Mouse (Mus musculus): Measurements from ENCODE around the gene Snx29.

Snx29 gene

DNA sequence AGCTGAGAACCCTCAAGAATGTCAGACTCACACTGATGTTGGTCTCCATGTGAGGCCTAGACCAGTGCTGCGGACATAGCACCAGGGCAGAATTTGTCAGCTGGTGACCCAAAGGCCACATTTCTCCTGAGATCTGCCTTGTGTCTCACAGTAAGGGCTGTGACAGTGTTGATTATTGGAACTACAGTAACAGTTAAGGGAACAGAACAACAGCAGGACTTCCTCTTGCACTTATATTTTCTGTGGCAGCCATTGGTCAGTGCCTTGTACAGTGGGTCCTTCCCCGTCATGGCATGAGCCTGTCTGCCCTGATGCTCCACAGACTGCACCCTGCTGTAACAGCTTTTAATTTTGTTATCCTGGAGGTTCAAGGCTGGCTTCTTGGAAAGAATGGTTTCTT, 403.2 kb downstream of the Snx29 start:
- H3K4me3 ChIP-seq (replicated peaks; ENCODE audit: low read length), result no peak overlapping the region
- peaks cover 19% of the 10 kb centered on the region for H3K4me1 ChIP-seq (replicated peaks; ENCODE audit: low read depth, low read length)
- H3K36me3 ChIP-seq (ENCODE audit: insufficient read depth, low read length), result no peaks in the 10 kb centered on the region
- H3K9me3 ChIP-seq (ENCODE audit: low read length), result no peaks in the 10 kb centered on the region
- H3K27me3 ChIP-seq (ENCODE audit: insufficient read depth, low read length), result no peaks in the 10 kb centered on the region
- no peak for TF ChIP-seq NANOG (IDR thresholded peaks at IDR 0.05; ENCODE audit: borderline replicate concordance, low read length)
- no peak for TF ChIP-seq CTCF (conservative IDR thresholded peaks at IDR 0.05; ENCODE audit: low read length)

- Histone ChIP-seq H3K27me3 (ENCODE audit: insufficient read depth, low read length) (no peaks in the 10 kb centered on the region), H3K36me3 (ENCODE audit: insufficient read depth, low read length) (no peaks in the 10 kb centered on the region), H3K4me3 (replicated peaks; ENCODE audit: low read length) (no peak overlapping the region), H3K9me3 (ENCODE audit: low read length) (no peaks in the 10 kb centered on the region), H3K4me1 (replicated peaks; ENCODE audit: low read depth, low read length) (peaks cover 19% of the 10 kb centered on the region)
- TF ChIP-seq POU5F1 (IDR thresholded peaks at IDR 0.05; ENCODE audit: borderline replicate concordance, low read length) (no peak), NANOG (IDR thresholded peaks at IDR 0.05; ENCODE audit: borderline replicate concordance, low read length) (no peak), CTCF (conservative IDR thresholded peaks at IDR 0.05; ENCODE audit: low read length) (no peak)
Observed at GRCm38 (mm10) chr16:11727331-11727730, 404.6 kb downstream of the Snx29 start.

DNA sequence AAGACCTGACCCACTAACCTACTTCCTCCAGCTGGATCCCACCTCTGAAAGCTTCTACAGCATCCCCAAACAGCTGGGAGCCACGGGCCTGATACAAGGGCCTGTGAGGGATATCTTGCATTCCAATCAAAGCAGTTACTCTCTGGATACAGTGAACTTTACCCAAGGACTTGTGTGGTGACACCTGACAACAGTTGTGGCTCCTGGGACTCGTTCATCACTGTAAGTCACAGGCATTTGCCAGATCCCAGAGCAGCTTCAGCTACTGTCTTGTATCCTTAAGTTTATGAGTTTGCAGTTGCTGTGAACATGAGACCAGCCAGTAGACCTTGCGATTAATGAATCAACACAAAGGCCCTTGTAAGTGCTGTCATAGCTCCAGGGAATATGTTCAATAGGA, 405.4 kb downstream of the Snx29 start:
- no peaks in the 10 kb centered on the region for H3K36me3 ChIP-seq (ENCODE audit: insufficient read depth, low read length)
- H3K4me3 ChIP-seq (replicated peaks; ENCODE audit: low read length), result no peak overlapping the region
- TF ChIP-seq NANOG (IDR thresholded peaks at IDR 0.05; ENCODE audit: borderline replicate concordance, low read length), result no peak
- no peak for TF ChIP-seq CTCF (conservative IDR thresholded peaks at IDR 0.05; ENCODE audit: low read length)
- TF ChIP-seq POU5F1 (IDR thresholded peaks at IDR 0.05; ENCODE audit: borderline replicate concordance, low read length), result no peak
- no peaks in the 10 kb centered on the region for H3K9me3 ChIP-seq (ENCODE audit: low read length)
- no peaks in the 10 kb centered on the region for H3K27me3 ChIP-seq (ENCODE audit: insufficient read depth, low read length)
- H3K4me1 ChIP-seq (replicated peaks; ENCODE audit: low read depth, low read length), result peaks cover 19% of the 10 kb centered on the region

- no peak for TF ChIP-seq POU5F1 (IDR thresholded peaks at IDR 0.05; ENCODE audit: borderline replicate concordance, low read length)
- TF ChIP-seq NANOG (IDR thresholded peaks at IDR 0.05; ENCODE audit: borderline replicate concordance, low read length), result no peak
- TF ChIP-seq CTCF (conservative IDR thresholded peaks at IDR 0.05; ENCODE audit: low read length), result no peak
- Histone ChIP-seq H3K4me1 (replicated peaks; ENCODE audit: low read depth, low read length) (peaks cover 19% of the 10 kb centered on the region), H3K36me3 (ENCODE audit: insufficient read depth, low read length) (no peaks in the 10 kb centered on the region), H3K27me3 (ENCODE audit: insufficient read depth, low read length) (no peaks in the 10 kb centered on the region), H3K4me3 (replicated peaks; ENCODE audit: low read length) (no peak overlapping the region), H3K9me3 (ENCODE audit: low read length) (no peaks in the 10 kb centered on the region)
Observed at GRCm38 (mm10) chr16:11728627-11729026, 405.9 kb downstream of the Snx29 start.

DNA sequence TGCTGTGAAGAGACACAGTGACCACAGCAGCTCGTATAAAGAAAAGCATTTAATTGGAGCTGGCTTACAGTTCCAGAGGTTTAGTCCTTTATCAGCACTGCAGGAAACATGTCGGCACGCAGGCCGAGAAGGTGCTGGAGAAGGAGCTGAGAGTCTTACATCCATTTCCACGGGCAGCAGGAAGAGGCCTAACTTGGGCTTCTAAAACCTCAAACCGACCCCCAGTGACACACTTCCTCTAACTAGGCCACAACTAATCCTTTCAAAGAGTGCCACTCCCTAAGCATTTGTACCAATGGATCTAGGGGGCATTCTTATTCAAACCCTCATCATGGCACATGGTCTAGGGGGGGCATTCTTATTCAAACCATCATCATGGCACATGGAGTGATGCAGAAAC, 406.4 kb downstream of the Snx29 start:
- TF ChIP-seq NANOG (IDR thresholded peaks at IDR 0.05; ENCODE audit: borderline replicate concordance, low read length) (no peak), CTCF (conservative IDR thresholded peaks at IDR 0.05; ENCODE audit: low read length) (no peak), POU5F1 (IDR thresholded peaks at IDR 0.05; ENCODE audit: borderline replicate concordance, low read length) (no peak)
- no peaks in the 10 kb centered on the region for H3K9me3 ChIP-seq (ENCODE audit: low read length)
- no peak overlapping the region for H3K4me3 ChIP-seq (replicated peaks; ENCODE audit: low read length)
- H3K36me3 ChIP-seq (ENCODE audit: insufficient read depth, low read length), result no peaks in the 10 kb centered on the region
- no peaks in the 10 kb centered on the region for H3K27me3 ChIP-seq (ENCODE audit: insufficient read depth, low read length)
- peaks cover 19% of the 10 kb centered on the region for H3K4me1 ChIP-seq (replicated peaks; ENCODE audit: low read depth, low read length)

- no peak for TF ChIP-seq CTCF (conservative IDR thresholded peaks at IDR 0.05; ENCODE audit: low read length)
- TF ChIP-seq POU5F1 (IDR thresholded peaks at IDR 0.05; ENCODE audit: borderline replicate concordance, low read length), result no peak
- TF ChIP-seq NANOG (IDR thresholded peaks at IDR 0.05; ENCODE audit: borderline replicate concordance, low read length), result no peak
- Histone ChIP-seq H3K4me1 (replicated peaks; ENCODE audit: low read depth, low read length) (peaks cover 16% of the 10 kb centered on the region), H3K4me3 (replicated peaks; ENCODE audit: low read length) (no peak overlapping the region), H3K27me3 (ENCODE audit: insufficient read depth, low read length) (no peaks in the 10 kb centered on the region), H3K36me3 (ENCODE audit: insufficient read depth, low read length) (no peaks in the 10 kb centered on the region), H3K9me3 (ENCODE audit: low read length) (no peaks in the 10 kb centered on the region)
Observed at GRCm38 (mm10) chr16:11729815-11730214, 407.1 kb downstream of the Snx29 start.

DNA sequence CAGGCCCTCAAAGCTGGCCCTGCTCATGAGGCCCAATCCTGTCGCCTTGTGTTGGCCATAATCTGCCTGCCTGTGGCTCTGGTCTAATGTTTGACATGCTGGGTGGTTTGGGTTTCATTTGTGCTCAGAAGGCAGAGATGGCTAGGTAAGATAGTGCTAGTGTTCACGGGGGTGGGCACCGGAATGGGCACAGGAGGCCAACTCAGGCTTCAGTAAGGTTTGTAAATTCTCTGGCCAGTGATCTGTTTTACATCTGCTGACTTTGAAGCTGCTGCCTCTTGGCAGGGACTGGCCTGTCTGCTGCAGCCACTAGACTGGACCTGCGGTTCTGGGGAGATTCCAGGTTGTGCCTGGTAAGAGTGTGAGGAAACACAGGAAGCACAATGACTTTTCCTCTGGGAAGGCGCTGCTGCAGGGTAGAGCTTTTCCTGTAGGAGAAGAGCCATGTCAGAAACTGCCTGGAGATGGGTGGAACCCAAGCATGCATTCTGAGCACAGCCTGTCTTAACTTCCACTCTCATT, 408.4 kb downstream of the Snx29 start:
- Histone ChIP-seq H3K4me3 (replicated peaks; ENCODE audit: low read length) (no peak overlapping the region), H3K27me3 (ENCODE audit: insufficient read depth, low read length) (no peaks in the 10 kb centered on the region), H3K9me3 (ENCODE audit: low read length) (no peaks in the 10 kb centered on the region), H3K36me3 (ENCODE audit: insufficient read depth, low read length) (no peaks in the 10 kb centered on the region), H3K4me1 (replicated peaks; ENCODE audit: low read depth, low read length) (peaks cover 10% of the 10 kb centered on the region)
- TF ChIP-seq POU5F1 (IDR thresholded peaks at IDR 0.05; ENCODE audit: borderline replicate concordance, low read length), result no peak
- TF ChIP-seq NANOG (IDR thresholded peaks at IDR 0.05; ENCODE audit: borderline replicate concordance, low read length), result no peak
- no peak for TF ChIP-seq CTCF (conservative IDR thresholded peaks at IDR 0.05; ENCODE audit: low read length)

GRCm38 (mm10) chr16:11738341-11738740, 415.6 kb downstream of the Snx29 start:
- no peak overlapping the region for H3K4me3 ChIP-seq (replicated peaks; ENCODE audit: low read length)
- peaks cover 40% of the 10 kb centered on the region for H3K4me1 ChIP-seq (replicated peaks; ENCODE audit: low read depth, low read length)
- TF ChIP-seq NANOG (IDR thresholded peaks at IDR 0.05; ENCODE audit: borderline replicate concordance, low read length), result no peak
- H3K36me3 ChIP-seq (ENCODE audit: insufficient read depth, low read length), result no peaks in the 10 kb centered on the region
- no peaks in the 10 kb centered on the region for H3K27me3 ChIP-seq (ENCODE audit: insufficient read depth, low read length)
- H3K9me3 ChIP-seq (ENCODE audit: low read length), result no peaks in the 10 kb centered on the region

- Histone ChIP-seq H3K4me3 (replicated peaks; ENCODE audit: low read length) (0 out of 2 replicates have a peak overlapping the region, but pooled peaks have one; percentile 10), H3K4me1 (replicated peaks; ENCODE audit: low read depth, low read length) (peaks cover 69% of the 10 kb centered on the region), H3K36me3 (ENCODE audit: insufficient read depth, low read length) (no peaks in the 10 kb centered on the region), H3K9me3 (ENCODE audit: low read length) (no peaks in the 10 kb centered on the region), H3K27me3 (ENCODE audit: insufficient read depth, low read length) (no peaks in the 10 kb centered on the region)
- TF ChIP-seq POU5F1 (IDR thresholded peaks at IDR 0.05; ENCODE audit: borderline replicate concordance, low read length) (no peak), NANOG (IDR thresholded peaks at IDR 0.05; ENCODE audit: borderline replicate concordance, low read length) (no peak), CTCF (conservative IDR thresholded peaks at IDR 0.05; ENCODE audit: low read length) (no peak)
Observed at GRCm38 (mm10) chr16:11741951-11742350, 419.2 kb downstream of the Snx29 start.

All from E14TG2a.4 (cell line).